8 mouse cellular contexts compared by ENCODE assay signal in genomic region chr16:31592014-31592871, GRCm38 (mm10).
DNase-seq lines count a peak whose midpoint lies in the region; ATAC-seq and TF ChIP-seq lines count a peak whose summit lies in the region.

No protein-coding gene starts in this region.

- H3K9ac ChIP-seq in heart, embryonic 13.5 days = peak overlapping the region; percentile 56
- no peak overlapping the region for H3K9ac ChIP-seq in liver, embryonic 11.5 days (ENCODE audit: low read depth, low read length)
- no peak overlapping the region; the same call in 1 of the 2 replicates for H3K9ac ChIP-seq in neural tube, embryonic 11.5 days (ENCODE audit: low read length)
- H3K9ac ChIP-seq in stomach, postnatal 0 days (ENCODE audit: low read length) = no peak overlapping the region

- H3K27me3 ChIP-seq in heart, embryonic 13.5 days (replicated peaks) = no peaks in the 10 kb centered on the region
- no peaks in the 10 kb centered on the region for H3K27me3 ChIP-seq in liver, embryonic 11.5 days (replicated peaks; ENCODE audit: control insufficient read depth, insufficient read depth, low read length)
- H3K27me3 ChIP-seq in neural tube, embryonic 11.5 days (ENCODE audit: control insufficient read depth, insufficient read depth, low read length) = no peaks in the 10 kb centered on the region
- H3K27me3 ChIP-seq in stomach, postnatal 0 days (ENCODE audit: control insufficient read depth, insufficient read depth, low read length) = no peaks in the 10 kb centered on the region

- intact Hi-C loops in heart, postnatal 25 days (cut with DNase I) = no loop called here

- peak; percentile 74 for ATAC-seq in heart, embryonic 13.5 days (ENCODE audit: extremely low read depth, insufficient number of reproducible peaks, low FRiP score, low TSS enrichment)
- ATAC-seq in liver, embryonic 11.5 days (replicated peaks; ENCODE audit: low FRiP score) = peak; percentile 68
- peak; percentile 89 for ATAC-seq in neural tube, embryonic 11.5 days (ENCODE audit: insufficient read depth, low FRiP score, low TSS enrichment)
- ATAC-seq in stomach, postnatal 0 days (ENCODE audit: low FRiP score, low TSS enrichment) = peak; percentile 89

- TF ChIP-seq POLR2A in embryonic fibroblast, embryonic 13.5 days (IDR thresholded peaks at IDR 0.05; ENCODE audit: low read depth, low read length) = no peak

- no peaks in the 10 kb centered on the region for H3K9me3 ChIP-seq in heart, embryonic 13.5 days
- H3K9me3 ChIP-seq in liver, embryonic 11.5 days (ENCODE audit: control insufficient read depth, low read length) = no peaks in the 10 kb centered on the region
- H3K9me3 ChIP-seq in neural tube, embryonic 11.5 days (ENCODE audit: control insufficient read depth, low read length) = no peaks in the 10 kb centered on the region
- no peaks in the 10 kb centered on the region for H3K9me3 ChIP-seq in stomach, postnatal 0 days (ENCODE audit: control insufficient read depth, low read length)

- no peak overlapping the region for H3K4me3 ChIP-seq in embryonic fibroblast, embryonic 13.5 days (ENCODE audit: insufficient read depth, low read length)
- H3K4me3 ChIP-seq in heart, embryonic 13.5 days = peak overlapping the region; percentile 28
- H3K4me3 ChIP-seq in liver, embryonic 11.5 days (ENCODE audit: low read depth, low read length) = no peak overlapping the region
- no peak overlapping the region for H3K4me3 ChIP-seq in neural tube, embryonic 11.5 days (ENCODE audit: low read depth, low read length)
- no peak overlapping the region for H3K4me3 ChIP-seq in stomach, postnatal 0 days (ENCODE audit: low read depth, low read length)

- peak overlapping the region; percentile 62 for H3K4me2 ChIP-seq in heart, embryonic 13.5 days
- no peak overlapping the region for H3K4me2 ChIP-seq in liver, embryonic 11.5 days
- no peak overlapping the region for H3K4me2 ChIP-seq in neural tube, embryonic 11.5 days (ENCODE audit: low read depth)
- peak overlapping the region; percentile 0; the same call in 1 of the 2 replicates for H3K4me2 ChIP-seq in stomach, postnatal 0 days (replicated peaks; ENCODE audit: low read depth)

- H3K36me3 ChIP-seq in heart, embryonic 13.5 days = no peaks in the 10 kb centered on the region
- H3K36me3 ChIP-seq in liver, embryonic 11.5 days (ENCODE audit: control insufficient read depth, insufficient read depth, low read length) = no peaks in the 10 kb centered on the region
- no peaks in the 10 kb centered on the region for H3K36me3 ChIP-seq in neural tube, embryonic 11.5 days (ENCODE audit: control insufficient read depth, insufficient read depth, low read length)
- no peaks in the 10 kb centered on the region for H3K36me3 ChIP-seq in stomach, postnatal 0 days (ENCODE audit: control insufficient read depth, insufficient read depth, low read length)

- peaks cover 18% of the 10 kb centered on the region for H3K4me1 ChIP-seq in embryonic fibroblast, embryonic 13.5 days (ENCODE audit: control insufficient read depth, insufficient read depth, low read length)
- H3K4me1 ChIP-seq in heart, embryonic 13.5 days = peaks cover 40% of the 10 kb centered on the region
- H3K4me1 ChIP-seq in liver, embryonic 11.5 days (replicated peaks; ENCODE audit: control insufficient read depth, insufficient read depth, low read length) = peaks cover 14% of the 10 kb centered on the region
- H3K4me1 ChIP-seq in neural tube, embryonic 11.5 days (ENCODE audit: control insufficient read depth, insufficient read depth, low read length) = peaks cover 20% of the 10 kb centered on the region
- peaks cover 6% of the 10 kb centered on the region for H3K4me1 ChIP-seq in stomach, postnatal 0 days (replicated peaks; ENCODE audit: control insufficient read depth, insufficient read depth)

- H3K27ac ChIP-seq in embryonic fibroblast, embryonic 13.5 days (ENCODE audit: insufficient read depth, low read length) = peak overlapping the region; percentile 99
- H3K27ac ChIP-seq in heart, embryonic 13.5 days (replicated peaks) = peak overlapping the region; percentile 87
- H3K27ac ChIP-seq in liver, embryonic 11.5 days (ENCODE audit: low read depth, low read length) = peak overlapping the region; percentile 17; the same call in 1 of the 2 replicates
- H3K27ac ChIP-seq in neural tube, embryonic 11.5 days (ENCODE audit: low read depth, low read length) = peak overlapping the region; percentile 86
- peak overlapping the region; percentile 79 for H3K27ac ChIP-seq in stomach, postnatal 0 days (replicated peaks)

- WGBS in heart, embryonic 13.5 days = 11% methylated on average over 7 of the region's 7 CpGs
- 34% methylated on average over 7 of the region's 7 CpGs for WGBS in liver, embryonic 11.5 days
- 7% methylated on average over 7 of the region's 7 CpGs for WGBS in neural tube, embryonic 11.5 days
- WGBS in stomach, postnatal 0 days = 3% methylated on average over 7 of the region's 7 CpGs

- no peak for TF ChIP-seq EP300 in stomach, postnatal 0 days (optimal IDR thresholded peaks at IDR 0.05)

- TF ChIP-seq CTCF in embryonic fibroblast, embryonic 13.5 days (IDR thresholded peaks at IDR 0.05; ENCODE audit: borderline replicate concordance, insufficient read depth, low read length) = no peak
- no peak for TF ChIP-seq CTCF in stomach, postnatal 0 days (IDR thresholded peaks at IDR 0.05; ENCODE audit: low read depth)

- peak; percentile 96 for DNase-seq in heart, adult 11 months
- no peak for DNase-seq in heart, postnatal 25 days (ENCODE audit: low spot score)
- peak; percentile 86 for DNase-seq in kidney, postnatal 10 days
- DNase-seq in liver, embryonic 11.5 days (ENCODE audit: low spot score) = peak; percentile 45
- peak; percentile 78 for DNase-seq in neural tube, embryonic 11.5 days (ENCODE audit: low spot score)
- peak; percentile 79 for DNase-seq in stomach, postnatal 0 days (ENCODE audit: low spot score)

Comparison
In these comparisons a context has a peak if more than half of its experiments do, and no peak if none do; other contexts are left out.
1. H3K27ac ChIP-seq: peak in every context shown above with its lines; median percentile 99 in embryonic fibroblast, embryonic 13.5 days; 87 in heart, embryonic 13.5 days; 86 in neural tube, embryonic 11.5 days; 79 in stomach, postnatal 0 days; 17 in liver, embryonic 11.5 days.
2. H3K4me2 ChIP-seq: peak in heart, embryonic 13.5 days (single experiment) and stomach, postnatal 0 days (single experiment); none in liver, embryonic 11.5 days (single experiment) and neural tube, embryonic 11.5 days (single experiment).
3. Peak in every context shown above with its lines, with median percentiles within 50 percentile points of each other: ATAC-seq.